Mouse (Mus musculus) CH12.LX (cell line): ENCODE data around the gene Prr13. TPM values are rescaled to one million over a fixed set of nuclear protein-coding genes. Genes with fewer than 3 reads are reported as not detected.

Source experiments
- DNase-seq: peaks from one replicate; pipeline ENCODE4 v3.0.0-alpha.2; 2013; ENCODE audit errors: extremely low read depth
- H3K27ac ChIP-seq: 2 replicates; pipeline ENCODE4 v1.5.1; 2012; ENCODE audit warnings: low read depth, mild to moderate bottlenecking, control low read depth, moderate library complexity; ENCODE audit not compliant: insufficient read depth
- H3K27me3 ChIP-seq: replicated peaks from 2 replicates; pipeline ENCODE3; 2012; ENCODE audit warnings: inconsistent platforms
- H3K36me3 ChIP-seq, 2 experiments: replicated peaks in 1 of 2; 2 replicates each; pipeline versions ENCODE3 to v1.6.1; 2012; ENCODE audit warnings: inconsistent platforms in 1 of 2, low read length in 1 of 2, mild to moderate bottlenecking in 1 of 2, mixed read lengths in 1 of 2, moderate library complexity in 1 of 2; ENCODE audit not compliant: control insufficient read depth in 1 of 2, insufficient read depth in 1 of 2
- H3K4me1 ChIP-seq, 2 experiments: 2 replicates each; pipeline ENCODE4 v1.6.1; 2012; ENCODE audit warnings: inconsistent platforms in 1 of 2, moderate library complexity in 1 of 2; ENCODE audit not compliant: insufficient read depth in 2 of 2, control insufficient read depth in 1 of 2
- H3K4me2 ChIP-seq: 2 replicates; pipeline ENCODE4 v1.6.1; 2012; ENCODE audit warnings: low read depth, mild to moderate bottlenecking, control low read depth; ENCODE audit not compliant: poor library complexity, insufficient read depth, severe bottlenecking
- H3K4me3 ChIP-seq, 3 experiments: fragments of 150-350 bp in 1 of 3; sonication (generic) in 1 of 3; replicated peaks in 1 of 3; 2 replicates each; pipeline versions ENCODE3 to v1.5.1; 2011 to 2012; ENCODE audit warnings: low read depth in 2 of 3, low read length in 2 of 3, mild to moderate bottlenecking in 2 of 3, moderate library complexity in 2 of 3, control low read depth in 1 of 3, improper control_type of control experiment in 1 of 3, inconsistent platforms in 1 of 3, mixed read lengths in 1 of 3; ENCODE audit not compliant: poor library complexity in 1 of 3
- H3K79me2 ChIP-seq: replicated peaks from 2 replicates; pipeline ENCODE4 v1.6.1; 2012; ENCODE audit warnings: mild to moderate bottlenecking, moderate library complexity; ENCODE audit not compliant: control insufficient read depth, poor library complexity, insufficient read depth, severe bottlenecking; ENCODE audit errors: extremely low read depth
- H3K9ac ChIP-seq: 2 replicates; pipeline ENCODE4 v1.6.1; 2012; ENCODE audit warnings: low read depth, mild to moderate bottlenecking, control low read depth, moderate library complexity; ENCODE audit not compliant: insufficient read depth
- H3K9me3 ChIP-seq: replicated peaks from 2 replicates; pipeline ENCODE3; 2012; ENCODE audit warnings: low read length, inconsistent platforms, mixed read lengths
- BHLHE40 ChIP-seq: IDR thresholded peaks from 2 replicates; pipeline ENCODE4 v1.6.1; 2011; ENCODE audit warnings: mild to moderate bottlenecking, low read depth, low read length, improper control_type of control experiment
- CTCF ChIP-seq, 2 experiments: IDR thresholded peaks in 1 of 2; conservative IDR thresholded peaks in 1 of 2; 2 replicates each; pipeline ENCODE4 v1.5.1; 2011 to 2012; ENCODE audit warnings: low read depth in 2 of 2, low read length in 2 of 2, improper control_type of control experiment in 1 of 2, inconsistent platforms in 1 of 2, mild to moderate bottlenecking in 1 of 2, moderate library complexity in 1 of 2
- ELF1 ChIP-seq: IDR thresholded peaks from 2 replicates; pipeline ENCODE4 v1.6.1; 2014; ENCODE audit warnings: low read depth, mild to moderate bottlenecking, inconsistent platforms, low read length, improper control_type of control experiment
- EP300 ChIP-seq: IDR thresholded peaks from 2 replicates; pipeline ENCODE4 v1.6.1; 2011; ENCODE audit warnings: low read length, improper control_type of control experiment
- HCFC1 ChIP-seq: IDR thresholded peaks from 2 replicates; pipeline ENCODE4 v1.6.1; 2012; ENCODE audit warnings: low read depth, mild to moderate bottlenecking, inconsistent platforms, low read length, improper control_type of control experiment
- JUN ChIP-seq: IDR thresholded peaks from 2 replicates; pipeline ENCODE4 v1.6.1; 2011; ENCODE audit warnings: low read depth, mild to moderate bottlenecking, low read length, improper control_type of control experiment, moderate library complexity; ENCODE audit not compliant: insufficient read depth
- MAFK ChIP-seq: IDR thresholded peaks from 2 replicates; pipeline ENCODE4 v1.6.1; 2011; ENCODE audit warnings: low read length, improper control_type of control experiment; ENCODE audit not compliant: insufficient replicate concordance
- MAZ ChIP-seq: IDR thresholded peaks from 2 replicates; pipeline ENCODE4 v1.6.1; 2012; ENCODE audit warnings: low read depth, mild to moderate bottlenecking, inconsistent platforms, low read length, improper control_type of control experiment, moderate library complexity
- MEF2A ChIP-seq: IDR thresholded peaks from 2 replicates; pipeline ENCODE4 v1.6.1; 2014; ENCODE audit warnings: low read depth, mild to moderate bottlenecking, inconsistent platforms, low read length, improper control_type of control experiment, borderline replicate concordance
- MXI1 ChIP-seq: IDR thresholded peaks from 2 replicates; pipeline ENCODE4 v1.6.1; 2011; ENCODE audit warnings: mild to moderate bottlenecking, low read depth, low read length, improper control_type of control experiment
- NELFE ChIP-seq: IDR thresholded peaks from 2 replicates; pipeline ENCODE4 v1.6.1; 2011; ENCODE audit warnings: low read depth, low read length, improper control_type of control experiment
- PAX5 ChIP-seq: IDR thresholded peaks from 2 replicates; pipeline ENCODE4 v1.6.1; 2012; ENCODE audit warnings: low read length, inconsistent platforms, mixed read lengths
- RAD21 ChIP-seq: IDR thresholded peaks from 2 replicates; pipeline ENCODE4 v1.6.1; 2011; ENCODE audit warnings: low read depth, mild to moderate bottlenecking, low read length, improper control_type of control experiment, moderate library complexity
- SMC3 ChIP-seq: IDR thresholded peaks from 2 replicates; pipeline ENCODE4 v1.6.1; 2011; ENCODE audit warnings: low read depth, low read length, improper control_type of control experiment
- TCF12 ChIP-seq: IDR thresholded peaks from 2 replicates; pipeline ENCODE4 v1.6.1; 2014; ENCODE audit warnings: low read depth, mild to moderate bottlenecking, inconsistent platforms, low read length, improper control_type of control experiment
- UBTF ChIP-seq: IDR thresholded peaks from 2 replicates; pipeline ENCODE4 v1.6.1; 2012; ENCODE audit warnings: low read depth, mild to moderate bottlenecking, inconsistent platforms, low read length, improper control_type of control experiment, moderate library complexity
- ZC3H11A ChIP-seq: IDR thresholded peaks from 2 replicates; pipeline ENCODE4 v1.6.1; 2012; ENCODE audit warnings: low read depth, mild to moderate bottlenecking, inconsistent platforms, low read length, improper control_type of control experiment
- ZMIZ1 ChIP-seq: IDR thresholded peaks from 2 replicates; pipeline ENCODE4 v1.6.1; 2012; ENCODE audit warnings: low read depth, mild to moderate bottlenecking, inconsistent platforms, low read length, improper control_type of control experiment
- ZNF384 ChIP-seq: IDR thresholded peaks from 2 replicates; pipeline ENCODE4 v1.6.1; 2012; ENCODE audit warnings: low read depth, low read length, improper control_type of control experiment, inconsistent platforms
- dilution Hi-C: fragments of 300-500 bp; cut with MboI; formaldehyde crosslinking; loops from 2 replicates; pipeline ENCODE4 v1.14.3; 2020; ENCODE audit warnings: low sequenced_read_pairs; ENCODE audit not compliant: extremely low pct_unique_long_range_greater_than_20kb, extremely low pct_ligation_motif_present
- in situ Hi-C: fragments of 300-500 bp; cut with MboI; formaldehyde crosslinking; loops from 3 replicates; pipeline ENCODE4 v1.14.3; 2019; ENCODE audit warnings: low sequenced_read_pairs, low pct_ligation_motif_present, low pct_unique_long_range_greater_than_20kb, mixed read lengths
- polyA plus RNA-seq: library from polyadenylated mRNA; unstranded; fragments of >175 nt; gene quantifications from 2 replicates; pipeline ENCODE4 v1.2.1, GENCODE M21; 2012; ENCODE audit warnings: low read depth; ENCODE audit not compliant: insufficient read length
- total RNA-seq, 2 experiments: library from RNA; depleted of rRNA; stranded (reverse); fragments of 300-350 nt in 1 of 2; fragments of >200 nt in 1 of 2; gene quantifications; 2 replicates each; pipeline ENCODE4 v1.2.3; 2012 to 2014

Gene Prr13
- total and polyA plus RNA-seq, 3 experiments = 32.2 to 131 (median 36.4) TPM

GRCm38 (mm10) chr15:102460409-102460808 lies 1.6 kb downstream of the Prr13 start:
- Histone ChIP-seq H3K27me3 (no peaks in the 10 kb centered on the region), H3K4me1 (peaks cover 0 to 30% of the 10 kb centered on the region in 2 experiments; a peak in 3 of 4 replicates), H3K9me3 (no peaks in the 10 kb centered on the region), H3K4me2 (peak overlapping the region; percentile 90), H3K4me3 (peak overlapping the region; percentile 64 to 85 (median 83)), H3K9ac (peak overlapping the region; percentile 66), H3K36me3 (peaks cover 17 to 31% of the 10 kb centered on the region in 2 experiments), H3K79me2 (peaks cover 28% of the 10 kb centered on the region), H3K27ac (no peak overlapping the region)
- dilution Hi-C loops = no loop called here
- no peak for DNase-seq
- TF ChIP-seq ELF1 (no peak), MAFK (no peak), MXI1 (no peak; the same call in 1 of the 2 replicates), PAX5 (no peak), SMC3 (no peak), NELFE (no peak), BHLHE40 (no peak), TCF12 (no peak), MAZ (no peak), RAD21 (no peak), ZC3H11A (no peak), HCFC1 (no peak), MEF2A (no peak), EP300 (no peak), JUN (no peak), ZMIZ1 (no peak), CTCF (conservative IDR thresholded peaks at IDR 0.05 in 1 of 2, IDR thresholded peaks at IDR 0.05 in 1 of 2; ENCODE audit: low read depth in 2 of 2, low read length in 2 of 2) (no peak)
- in situ Hi-C loops = no loop called here

- Histone ChIP-seq H3K4me2 (peak overlapping the region; percentile 90; the same call in 1 of the 2 replicates), H3K4me1 (peaks cover 0 to 30% of the 10 kb centered on the region in 2 experiments; a peak in 3 of 4 replicates)
- in situ Hi-C loops = no loop called here
These were observed 2.1 kb downstream of the Prr13 start for GRCm38 (mm10) chr15:102460971-102461370.

More at GRCm38 (mm10) chr15:102460971-102461370, 2.1 kb downstream of the Prr13 start:
- Histone ChIP-seq H3K9ac (peak overlapping the region; percentile 66), H3K27me3 (no peaks in the 10 kb centered on the region), H3K27ac (no peak overlapping the region), H3K36me3 (peaks cover 17 to 36% of the 10 kb centered on the region in 2 experiments), H3K79me2 (peaks cover 28% of the 10 kb centered on the region), H3K9me3 (no peaks in the 10 kb centered on the region)
- dilution Hi-C loops = no loop called here
- TF ChIP-seq ZNF384 (no peak), MAZ (0 out of 2 replicates have a peak, but pooled peaks have one; percentile 28), UBTF (no peak)
- TF ChIP-seq, all 38 proteins: peak for 1
- DNase-seq = peak; percentile 34
- H3K4me3 ChIP-seq = peak overlapping the region; percentile 64 to 85 (median 83)
